9 mouse cellular contexts compared by ENCODE assay signal in genomic region chr8:54077271-54078120, GRCm38 (mm10). TPM values are rescaled to one million over a fixed set of nuclear protein-coding genes. Genes with fewer than 3 reads are reported as not detected.
DNase-seq lines count a peak whose midpoint lies in the region; ATAC-seq and TF ChIP-seq lines count a peak whose summit lies in the region.
"Had no signal": no experiment of that assay in that cellular context is flagged by ENCODE, and none has a peak within 500 bp of the region (broad histone marks: within the 10 kb centered on the region; RNA-seq: fewer than 3 reads in every experiment).

Gene Vegfc, plus strand, starts transcription at chr8:54077606.

- under 1% methylated on average over 73 of the region's 79 CpGs for WGBS in kidney, adult 2 months
- under 1% methylated on average over 60 of the region's 79 CpGs for WGBS in intestine, postnatal 0 days
- under 1% methylated on average over 69 of the region's 79 CpGs for WGBS in liver, embryonic 13.5 days (ENCODE audit: insufficient replicate concordance)
- WGBS in stomach, embryonic 15.5 days = under 1% methylated on average over 60 of the region's 79 CpGs

- peak; percentile 86 for ATAC-seq in intestine, postnatal 0 days
- ATAC-seq in liver, embryonic 13.5 days (ENCODE audit: low read depth) = peak; percentile 80
- ATAC-seq in stomach, embryonic 15.5 days (ENCODE audit: insufficient read depth, low FRiP score, low read depth) = peak; percentile 76

- peak within 1 kb of the TSS; percentile 90 for H3K9ac ChIP-seq in intestine, postnatal 0 days (ENCODE audit: low read depth, low read length)
- H3K9ac ChIP-seq in liver, embryonic 13.5 days = peak within 1 kb of the TSS; percentile 61
- H3K9ac ChIP-seq in stomach, embryonic 15.5 days = peak within 1 kb of the TSS; percentile 58

- 0 out of 2 replicates have a peak, but pooled peaks cover 3% of the 10 kb centered on the region for H3K4me1 ChIP-seq in kidney, adult 2 months (ENCODE audit: control insufficient read depth, insufficient read depth, low read length)
- no peaks in the 10 kb centered on the region for H3K4me1 ChIP-seq in intestine, postnatal 0 days (replicated peaks; ENCODE audit: control insufficient read depth, insufficient read depth, low read length)
- H3K4me1 ChIP-seq in liver, embryonic 13.5 days (replicated peaks) = peaks cover 4% of the 10 kb centered on the region; the same call in 1 of the 2 replicates
- peaks cover 3% of the 10 kb centered on the region for H3K4me1 ChIP-seq in stomach, embryonic 15.5 days

- H3K4me3 ChIP-seq in kidney, adult 2 months (ENCODE audit: insufficient read depth, low read depth, low read length) = peak within 1 kb of the TSS; percentile 93
- peak within 1 kb of the TSS; percentile 91 for H3K4me3 ChIP-seq in intestine, postnatal 0 days (ENCODE audit: low read depth, low read length)
- peak within 1 kb of the TSS; percentile 62 for H3K4me3 ChIP-seq in liver, embryonic 13.5 days (replicated peaks)
- peak within 1 kb of the TSS; percentile 74 for H3K4me3 ChIP-seq in stomach, embryonic 15.5 days (replicated peaks)

- no peak for TF ChIP-seq POLR2A in kidney, adult 2 months (IDR thresholded peaks at IDR 0.05; ENCODE audit: low read depth, low read length)

- H3K27ac ChIP-seq in kidney, adult 2 months (ENCODE audit: insufficient read depth, low read depth, low read length) = peak within 1 kb of the TSS; percentile 97
- H3K27ac ChIP-seq in intestine, postnatal 0 days (ENCODE audit: low read depth, low read length) = peak within 1 kb of the TSS; percentile 95
- peak within 1 kb of the TSS; percentile 80 for H3K27ac ChIP-seq in liver, embryonic 13.5 days
- H3K27ac ChIP-seq in stomach, embryonic 15.5 days = peak within 1 kb of the TSS; percentile 81

- H3K9me3 ChIP-seq in intestine, postnatal 0 days (ENCODE audit: control insufficient read depth) = no peaks in the 10 kb centered on the region
- no peaks in the 10 kb centered on the region for H3K9me3 ChIP-seq in liver, embryonic 13.5 days (replicated peaks)
- H3K9me3 ChIP-seq in stomach, embryonic 15.5 days = no peaks in the 10 kb centered on the region

- H3K36me3 ChIP-seq in kidney, adult 2 months (ENCODE audit: control insufficient read depth, insufficient read depth, low read length) = no peaks in the 10 kb centered on the region
- H3K36me3 ChIP-seq in intestine, postnatal 0 days (ENCODE audit: control insufficient read depth, insufficient read depth) = no peaks in the 10 kb centered on the region
- H3K36me3 ChIP-seq in liver, embryonic 13.5 days = no peaks in the 10 kb centered on the region
- H3K36me3 ChIP-seq in stomach, embryonic 15.5 days = no peaks in the 10 kb centered on the region

- no peak for TF ChIP-seq CTCF in kidney, adult 2 months (conservative IDR thresholded peaks at IDR 0.05; ENCODE audit: insufficient read depth, insufficient read length, low read depth, low read length)
- TF ChIP-seq CTCF in intestine, postnatal 0 days (IDR thresholded peaks at IDR 0.05; ENCODE audit: low read depth) = 0 out of 2 replicates have a peak, but pooled peaks have one; percentile 2

- H3K27me3 ChIP-seq in kidney, adult 2 months (replicated peaks; ENCODE audit: control insufficient read depth, insufficient read depth, low read length) = no peaks in the 10 kb centered on the region
- no peaks in the 10 kb centered on the region for H3K27me3 ChIP-seq in intestine, postnatal 0 days (replicated peaks; ENCODE audit: control insufficient read depth, insufficient read depth, low read length)
- peaks cover 26% of the 10 kb centered on the region for H3K27me3 ChIP-seq in liver, embryonic 13.5 days
- no peaks in the 10 kb centered on the region for H3K27me3 ChIP-seq in stomach, embryonic 15.5 days (replicated peaks)
- H3K27me3 ChIP-seq: CH12.LX had no signal

- DNase-seq in kidney, adult 2 months = peak; percentile 65
- no peak for DNase-seq in kidney, adult 9 months
- DNase-seq in embryo, embryonic 11.5 days (ENCODE audit: low read depth, low spot score) = peak; percentile 36
- peak; percentile 97 for DNase-seq in heart, adult 11 months
- DNase-seq in liver, embryonic 13.5 days = peak; percentile 5
- peak; percentile 33 to 46 for DNase-seq in natural killer cell, adult 2 months (ENCODE audit: low spot score in 2 of 2)

- H3K4me2 ChIP-seq in intestine, postnatal 0 days (replicated peaks; ENCODE audit: low read depth) = peak within 1 kb of the TSS; percentile 86
- H3K4me2 ChIP-seq in liver, embryonic 13.5 days = peak within 1 kb of the TSS; percentile 67
- peak within 1 kb of the TSS; percentile 83 for H3K4me2 ChIP-seq in stomach, embryonic 15.5 days

RNA-seq across cellular contexts. Expression of gene Vegfc, which starts in this region (rescaled TPM):
- 2.0 and 2.3 TPM in 2 replicates for polyA plus RNA-seq in kidney, adult 2 months (2012; rRNA removed)
- 9.1 and 9.2 TPM in 2 replicates for polyA plus RNA-seq in intestine, postnatal 0 days (2015; fragmentation: Nextera tagmentation; extraction: Ambion mirVana)
- 1.5 and 2.0 TPM in 2 replicates for polyA plus RNA-seq in liver, embryonic 13.5 days (2015; fragmentation: Nextera tagmentation; extraction: Ambion mirVana)
- polyA plus RNA-seq in stomach, embryonic 15.5 days (2015; fragmentation: Nextera tagmentation; extraction: Ambion mirVana) = 9.0 and 9.2 TPM in 2 replicates
